ENCODE assay signal across 8 mouse cellular contexts in the genomic region with DNA sequence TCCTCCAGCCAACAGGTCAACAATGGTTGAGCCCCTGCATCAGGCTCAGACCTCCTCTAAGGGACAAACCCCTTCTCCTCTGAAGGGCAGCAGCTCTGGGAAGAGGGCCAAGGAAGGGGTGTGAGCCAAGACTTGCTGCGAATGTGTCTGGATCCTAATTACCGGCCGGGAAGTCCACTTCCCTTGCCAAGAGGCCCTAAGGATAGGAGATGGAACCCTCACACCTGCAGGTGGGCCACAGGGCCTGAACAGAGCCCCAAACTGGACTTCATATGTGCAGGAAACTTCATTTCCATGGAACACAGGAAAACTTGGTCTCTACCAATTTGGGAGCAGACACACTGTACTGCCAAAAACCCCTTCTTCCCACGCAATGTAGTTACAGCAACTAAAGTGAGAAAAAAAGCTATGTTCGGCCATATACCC. TPM values are rescaled to one million over a fixed set of nuclear protein-coding genes. Genes with fewer than 3 reads are reported as not detected.
DNase-seq lines count a peak whose midpoint lies in the region; TF ChIP-seq lines count a peak whose summit lies in the region.

No protein-coding gene starts in this region.

- intact Hi-C loops in heart, adult 2 months (cut with DNase I) = no loop called here
- intact Hi-C loops in left cerebral cortex, adult 2 months (cut with DNase I) = loop anchor here (2.0 kb wide), 2 partner anchors 32 to 44 kb away; no protein-coding TSS in a partner anchor

- H3K79me2 ChIP-seq in heart, adult 2 months (replicated peaks; ENCODE audit: control insufficient read depth, insufficient read depth, low read length) = no peaks in the 10 kb centered on the region

- H3K36me3 ChIP-seq in heart, adult 2 months (ENCODE audit: control insufficient read depth, insufficient read depth, low read length) = no peaks in the 10 kb centered on the region
- no peaks in the 10 kb centered on the region for H3K36me3 ChIP-seq in heart, embryonic 10.5 days

- TF ChIP-seq POLR2A in heart, adult 2 months (IDR thresholded peaks at IDR 0.05; ENCODE audit: insufficient read depth, low read depth, low read length) = no peak

- H3K27ac ChIP-seq in heart, adult 2 months = peak overlapping the region; percentile 68
- H3K27ac ChIP-seq in heart, embryonic 10.5 days = no peak overlapping the region
- peak overlapping the region; percentile 26; the same call in 1 of the 2 replicates for H3K27ac ChIP-seq in brown adipose tissue, adult 24 weeks (replicated peaks; ENCODE audit: low read depth, low read length)
- no peak overlapping the region for H3K27ac ChIP-seq in left cerebral cortex, adult 2 months

- peaks cover 17% of the 10 kb centered on the region for H3K4me1 ChIP-seq in heart, adult 2 months (ENCODE audit: control insufficient read depth, insufficient read depth, low read length)
- H3K4me1 ChIP-seq in heart, embryonic 10.5 days = no peaks in the 10 kb centered on the region; the same call in 1 of the 2 replicates
- peaks cover 17% of the 10 kb centered on the region for H3K4me1 ChIP-seq in brown adipose tissue, adult 24 weeks (ENCODE audit: control insufficient read depth, insufficient read depth, insufficient read length, low read length)

- 14% methylated on average over 5 of the region's 5 CpGs for WGBS in heart, adult 2 months
- WGBS in heart, embryonic 10.5 days = 81% methylated on average over 5 of the region's 5 CpGs

- no peak overlapping the region for H3K9ac ChIP-seq in heart, adult 2 months (ENCODE audit: low read depth, low read length)

- H3K4me3 ChIP-seq in heart, adult 2 months = no peak overlapping the region
- no peak overlapping the region for H3K4me3 ChIP-seq in heart, embryonic 10.5 days
- H3K4me3 ChIP-seq in brown adipose tissue, adult 24 weeks (ENCODE audit: insufficient read depth, low read depth, low read length) = no peak overlapping the region
- H3K4me3 ChIP-seq in left cerebral cortex, adult 2 months = no peak overlapping the region

- DNase-seq in heart, adult 2 months = peak; percentile 70 to 79
- no peak for DNase-seq in heart, embryonic 10.5 days (ENCODE audit: low spot score)
- DNase-seq in gastrocnemius, postnatal 25 days = peak; percentile 62
- peak; percentile 29 to 36 for DNase-seq in left cerebral cortex, adult 2 months (ENCODE audit: extremely low spot score in 1 of 2, low spot score in 2 of 2)
- peak; percentile 49 for DNase-seq in right cerebral cortex, postnatal 4 days
- no peak for DNase-seq in c-Kit-positive CD71-positive TER-119-positive erythroid progenitor cells, embryonic 14.5 days (ENCODE audit: low spot score)
- DNase-seq in spleen, postnatal 4 days (ENCODE audit: low spot score in 2 of 2) = no peak

- TF ChIP-seq EP300 in heart, adult 2 months (IDR thresholded peaks at IDR 0.05; ENCODE audit: insufficient read depth, low read depth, low read length) = 0 out of 2 replicates have a peak, but pooled peaks have one; percentile 30

- no peaks in the 10 kb centered on the region for H3K9me3 ChIP-seq in heart, embryonic 10.5 days

- no peaks in the 10 kb centered on the region for H3K27me3 ChIP-seq in heart, adult 2 months (ENCODE audit: control insufficient read depth, insufficient read depth, low read length)
- peaks cover 18% of the 10 kb centered on the region for H3K27me3 ChIP-seq in heart, embryonic 10.5 days (ENCODE audit: insufficient read depth, poor library complexity, severe bottlenecking)

- no peak for TF ChIP-seq CTCF in heart, adult 2 months (IDR thresholded peaks at IDR 0.05)
- TF ChIP-seq CTCF in left cerebral cortex, adult 2 months (IDR thresholded peaks at IDR 0.05) = no peak

RNA-seq across cellular contexts. Expression of a gene that starts 27.7 kb away (rescaled TPM):
- not detected for total RNA-seq in heart, adult 2 months (2021)
- polyA plus RNA-seq in heart, adult 2 months (2012; rRNA removed) = 0.20 and 0.31 TPM in 2 replicates
- polyA plus RNA-seq in heart, embryonic 10.5 days (2016; fragmentation: Nextera tagmentation; extraction: Ambion mirVana) = 0.11 and 0.28 TPM in 2 replicates
- polyA plus RNA-seq in brown adipose tissue, adult 24 weeks (2012; ENCODE audit: insufficient read depth, insufficient read length, missing spikeins) = not detected in 2 replicates
- total RNA-seq in gastrocnemius, postnatal 25 days (2021) = under 1 TPM; 0.11 to 0.26 TPM
- total RNA-seq in left cerebral cortex, adult 2 months (2021) = under 1 TPM; 0.38 to 0.47 TPM

RNA-seq across cellular contexts. Expression of a gene that starts 32.9 kb away (rescaled TPM):
- total RNA-seq in heart, adult 2 months (2021) = 1 to 10 TPM; 6.1 to 7.9 TPM
- 13.8 and 18.1 TPM in 2 replicates for polyA plus RNA-seq in heart, adult 2 months (2012; rRNA removed)
- polyA plus RNA-seq in heart, embryonic 10.5 days (2016; fragmentation: Nextera tagmentation; extraction: Ambion mirVana) = 5.7 and 7.1 TPM in 2 replicates
- 3.2 and 3.5 TPM in 2 replicates for polyA plus RNA-seq in brown adipose tissue, adult 24 weeks (2012; ENCODE audit: insufficient read depth, insufficient read length, missing spikeins)
- total RNA-seq in gastrocnemius, postnatal 25 days (2021) = 10 to 100 TPM; 12.4 to 16.9 TPM
- total RNA-seq in left cerebral cortex, adult 2 months (2021) = 10 to 100 TPM; 68.2 to 70.6 TPM

Comparison
In these comparisons a context has a peak if more than half of its experiments do, and no peak if none do; other contexts are left out.
1. DNase-seq: peak in heart, adult 2 months (2 of 2), gastrocnemius, postnatal 25 days (single experiment), left cerebral cortex, adult 2 months (2 of 2) and right cerebral cortex, postnatal 4 days (single experiment); none in heart, embryonic 10.5 days (single experiment), c-Kit-positive CD71-positive TER-119-positive erythroid progenitor cells, embryonic 14.5 days (single experiment) and spleen, postnatal 4 days (0 of 2).
2. H3K27ac ChIP-seq: peak in heart, adult 2 months (single experiment) and brown adipose tissue, adult 24 weeks (single experiment); none in heart, embryonic 10.5 days (single experiment) and left cerebral cortex, adult 2 months (single experiment).